Mouse (Mus musculus) stomach, postnatal 0 days (tissue): ENCODE data around the gene Lrrc47.

Experiments used
- CTCF ChIP-seq: IDR thresholded peaks from 2 replicates; pipeline ENCODE4 v1.5.1; 2016; ENCODE audit warnings: antibody characterized with exemption, low read depth, mild to moderate bottlenecking, moderate library complexity
- EP300 ChIP-seq: optimal IDR thresholded peaks from 2 replicates; pipeline ENCODE3; 2016; ENCODE audit warnings: antibody characterized with exemption

DNA sequence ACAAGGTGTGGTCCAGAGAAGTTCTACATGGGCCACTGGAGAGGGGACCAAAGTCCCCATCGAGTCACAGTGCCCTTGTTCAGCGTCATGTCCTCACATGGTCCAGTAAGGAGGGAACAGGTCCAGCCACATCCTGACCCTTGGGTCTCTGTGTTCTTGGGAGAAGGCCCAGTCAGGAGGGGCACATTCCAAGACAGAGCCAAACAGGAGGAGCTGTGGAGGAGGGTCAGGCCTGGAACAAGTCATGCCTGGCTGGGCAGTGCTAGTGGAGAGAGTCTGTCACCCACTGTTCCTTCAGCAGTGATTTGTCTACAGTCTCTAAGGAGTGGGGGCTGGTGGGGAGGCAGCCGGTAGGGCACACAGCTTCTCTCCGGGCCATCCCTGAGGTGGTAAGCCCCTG, 10.9 kb downstream of the Lrrc47 start:
- TF ChIP-seq CTCF (no peak), EP300 (no peak)
